Mouse (Mus musculus) ES-Bruce4 (cell line): Measurements from ENCODE around the gene Fkbp1b. TPM values are rescaled to one million over a fixed set of nuclear protein-coding genes. Genes with fewer than 3 reads are reported as not detected.
A peak's percentile ranks its signal among the peaks of the same experiment; 100 is the strongest.

Experiments
- H3K27ac ChIP-seq: 2 replicates; pipeline ENCODE4 v1.5.1; 2012; ENCODE audit warnings: low read length, inconsistent platforms; ENCODE audit not compliant: insufficient read depth
- H3K27me3 ChIP-seq: 2 replicates; pipeline ENCODE4 v1.6.1; 2012; ENCODE audit warnings: mild to moderate bottlenecking, low read length, inconsistent platforms; ENCODE audit not compliant: control insufficient read depth, poor library complexity, insufficient read depth, severe bottlenecking
- H3K36me3 ChIP-seq: 2 replicates; pipeline ENCODE4 v1.6.1; 2012; ENCODE audit warnings: inconsistent platforms, mild to moderate bottlenecking, low read length, moderate library complexity; ENCODE audit not compliant: control insufficient read depth, poor library complexity, insufficient read depth, severe bottlenecking
- H3K4me1 ChIP-seq: one replicate; pipeline ENCODE4 v1.8.1; 2011; ENCODE audit warnings: low read length; ENCODE audit not compliant: control insufficient read depth, insufficient read depth
- H3K4me3 ChIP-seq: 2 replicates; pipeline ENCODE4 v1.5.1; 2011; ENCODE audit warnings: low read depth, mild to moderate bottlenecking, low read length
- H3K9ac ChIP-seq: 2 replicates; pipeline ENCODE4 v1.6.1; 2012; ENCODE audit warnings: low read depth, mild to moderate bottlenecking, inconsistent platforms; ENCODE audit not compliant: poor library complexity, severe bottlenecking
- H3K9me3 ChIP-seq: replicated peaks from 2 replicates; pipeline ENCODE4 v1.6.1; 2012; ENCODE audit warnings: mild to moderate bottlenecking, low read length, inconsistent platforms; ENCODE audit not compliant: control insufficient read depth, poor library complexity, insufficient read depth, severe bottlenecking
- CTCF ChIP-seq: IDR thresholded peaks from one replicate; pipeline ENCODE4 v1.8.1; 2011; ENCODE audit warnings: low read depth, low read length
- EP300 ChIP-seq: IDR thresholded peaks from 2 replicates; pipeline ENCODE4 v1.6.1; 2011; ENCODE audit warnings: low read depth, low read length; ENCODE audit not compliant: insufficient read depth
- POLR2A ChIP-seq: IDR thresholded peaks from one replicate; pipeline ENCODE4 v1.8.1; 2011; ENCODE audit warnings: low read length; ENCODE audit not compliant: insufficient read depth
- polyA plus RNA-seq: library from polyadenylated mRNA; stranded (reverse); fragments of >200 nt; gene quantifications from 2 replicates; pipeline ENCODE4 v1.2.4, GENCODE M21; 2011; ENCODE audit warnings: low read depth; ENCODE audit not compliant: missing spikeins, insufficient read depth, insufficient read length

Gene Fkbp1b
- polyA plus RNA-seq, 1 experiment, result 17.3 TPM

DNA sequence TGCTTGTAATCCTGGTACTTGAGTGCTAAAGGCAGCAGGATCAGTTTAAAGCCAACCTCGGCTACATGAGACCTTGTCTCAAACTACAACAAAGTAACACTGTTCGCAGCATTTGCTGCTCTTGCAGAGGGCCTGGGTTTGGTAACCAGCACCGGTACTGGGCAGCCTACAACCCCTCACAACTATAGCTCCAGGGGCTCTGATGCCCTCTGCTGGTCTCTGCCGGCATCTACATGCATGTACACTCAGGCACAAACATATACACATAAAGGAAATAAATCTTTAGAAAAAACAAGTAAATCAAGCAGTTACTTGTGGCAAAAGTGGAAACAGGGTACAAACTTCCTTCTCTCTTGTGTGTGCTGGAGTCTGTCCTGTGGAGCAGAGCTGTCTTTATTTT, 21.3 kb upstream of the Fkbp1b start:
- Histone ChIP-seq H3K9ac (no peak overlapping the region), H3K4me1 (no peaks in the 10 kb centered on the region), H3K27ac (no peak overlapping the region), H3K4me3 (no peak overlapping the region), H3K36me3 (no peaks in the 10 kb centered on the region), H3K9me3 (no peaks in the 10 kb centered on the region), H3K27me3 (no peaks in the 10 kb centered on the region)
- no peak for TF ChIP-seq EP300
- TF ChIP-seq CTCF, result peak; percentile 63
- TF ChIP-seq POLR2A, result no peak

DNA sequence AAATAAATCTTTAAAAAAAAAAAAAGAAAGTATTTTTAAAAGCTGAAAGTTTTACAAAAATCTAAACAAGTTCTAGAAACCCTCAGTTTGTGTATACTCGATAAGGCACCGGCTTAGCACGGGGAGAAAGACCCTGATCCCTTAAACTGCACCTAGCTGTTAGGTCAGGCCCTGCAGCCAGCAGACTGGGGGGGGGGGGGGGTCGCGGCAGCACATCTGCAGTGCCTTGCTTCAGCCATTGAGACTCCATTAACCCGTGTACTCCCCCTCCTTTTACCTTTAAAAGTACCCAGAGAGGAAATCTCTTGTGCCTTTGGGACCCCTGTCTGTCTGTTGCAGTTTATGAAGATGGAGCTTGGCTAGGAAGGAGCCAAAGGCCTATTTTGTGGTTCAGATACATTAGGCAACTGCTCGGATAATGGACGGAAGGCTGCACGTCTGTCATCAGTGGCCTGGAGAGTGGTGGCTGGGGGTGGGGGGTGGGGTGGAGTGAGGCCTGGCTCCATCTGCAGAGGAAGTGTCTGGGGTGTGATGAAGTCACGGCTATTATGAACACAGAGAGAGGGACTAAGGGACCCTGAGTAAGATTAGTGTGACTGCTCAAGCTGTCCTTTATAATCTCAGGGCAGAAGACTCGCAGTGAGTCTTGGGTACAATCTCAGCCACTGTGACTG, 18.0 kb upstream of the Fkbp1b start:
- no peaks in the 10 kb centered on the region for H3K4me1 ChIP-seq
- no peaks in the 10 kb centered on the region for H3K9me3 ChIP-seq
- TF ChIP-seq EP300 (no peak), CTCF (no peak), POLR2A (no peak)
- H3K27ac ChIP-seq, result no peak overlapping the region
- H3K27me3 ChIP-seq, result no peaks in the 10 kb centered on the region
- no peak overlapping the region for H3K9ac ChIP-seq
- no peak overlapping the region for H3K4me3 ChIP-seq
- peaks cover 6% of the 10 kb centered on the region for H3K36me3 ChIP-seq

DNA sequence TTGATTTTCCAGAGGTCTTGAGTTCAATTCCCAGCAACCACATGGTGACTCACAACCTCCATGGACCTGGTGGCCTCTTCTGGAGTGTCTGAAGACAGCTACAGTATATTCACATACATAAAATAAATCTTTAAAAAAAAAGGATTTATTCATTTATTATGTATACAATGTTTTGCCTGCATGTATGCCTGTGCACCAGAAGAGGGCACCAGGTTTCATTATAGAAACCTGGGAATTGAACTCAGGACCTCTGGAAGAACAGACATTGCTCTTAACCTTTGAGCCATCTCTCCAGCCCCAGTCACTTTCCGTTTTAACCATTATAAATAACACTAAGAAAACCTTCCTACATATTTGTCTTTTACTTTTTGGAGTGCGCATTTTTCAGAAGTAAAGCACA, 15.4 kb upstream of the Fkbp1b start:
- Histone ChIP-seq H3K4me1 (no peaks in the 10 kb centered on the region), H3K9ac (no peak overlapping the region), H3K36me3 (peaks cover 7% of the 10 kb centered on the region), H3K27me3 (no peaks in the 10 kb centered on the region), H3K4me3 (no peak overlapping the region), H3K27ac (no peak overlapping the region), H3K9me3 (no peaks in the 10 kb centered on the region)
- TF ChIP-seq POLR2A (no peak), EP300 (no peak), CTCF (no peak)

DNA sequence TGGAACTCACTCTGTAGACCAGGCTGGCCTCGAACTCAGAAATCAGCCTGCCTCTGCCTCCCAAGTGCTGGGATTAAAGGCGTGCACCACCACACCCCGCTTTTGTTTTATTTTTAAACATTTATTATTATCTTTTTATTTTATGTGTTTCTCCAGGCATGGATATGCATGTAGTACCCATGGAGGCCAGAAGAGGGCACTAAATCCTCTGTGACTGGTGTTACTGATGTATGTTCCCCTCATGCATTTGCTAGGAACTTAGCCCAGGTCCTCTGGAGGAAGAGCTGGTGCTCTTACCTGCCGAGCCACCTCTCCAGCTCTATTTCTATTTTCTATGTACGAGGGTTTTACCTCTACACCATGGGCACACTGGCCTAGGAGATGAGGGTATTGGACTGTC, 14.8 kb upstream of the Fkbp1b start:
- no peak overlapping the region for H3K9ac ChIP-seq
- no peak overlapping the region for H3K27ac ChIP-seq
- H3K27me3 ChIP-seq, result no peaks in the 10 kb centered on the region
- no peak overlapping the region for H3K4me3 ChIP-seq
- TF ChIP-seq POLR2A (no peak), CTCF (peak; percentile 10)
- no peaks in the 10 kb centered on the region for H3K4me1 ChIP-seq
- H3K9me3 ChIP-seq, result no peaks in the 10 kb centered on the region
- peaks cover 12% of the 10 kb centered on the region for H3K36me3 ChIP-seq

DNA sequence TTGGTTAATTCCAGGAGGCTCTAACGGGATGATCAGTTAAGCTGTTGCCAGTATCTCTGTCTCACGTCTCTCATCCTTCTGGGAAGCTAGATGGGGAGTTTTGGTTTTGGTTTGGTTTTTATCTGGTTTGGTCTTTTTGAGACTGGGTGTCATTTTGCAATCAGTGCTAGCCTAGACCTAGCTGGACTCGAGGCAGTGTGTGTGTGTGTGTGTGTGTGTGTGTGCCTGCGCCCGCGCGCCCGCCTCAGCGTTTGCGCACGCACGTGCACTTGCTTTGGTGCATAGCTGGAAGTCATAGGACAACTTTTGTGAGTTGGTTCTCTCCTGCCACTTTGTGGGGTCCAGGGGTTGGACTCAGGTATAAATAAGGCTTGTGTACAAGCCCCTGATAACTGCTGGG, 2.4 kb upstream of the Fkbp1b start:
- peak overlapping the region; percentile 67 for H3K9ac ChIP-seq
- no peaks in the 10 kb centered on the region for H3K9me3 ChIP-seq
- peaks cover 3% of the 10 kb centered on the region for H3K36me3 ChIP-seq
- no peaks in the 10 kb centered on the region for H3K27me3 ChIP-seq
- TF ChIP-seq POLR2A (no peak), CTCF (no peak), EP300 (no peak)
- H3K27ac ChIP-seq, result no peak overlapping the region
- H3K4me1 ChIP-seq, result peaks cover under 1% of the 10 kb centered on the region
- H3K4me3 ChIP-seq, result peak overlapping the region; percentile 98

DNA sequence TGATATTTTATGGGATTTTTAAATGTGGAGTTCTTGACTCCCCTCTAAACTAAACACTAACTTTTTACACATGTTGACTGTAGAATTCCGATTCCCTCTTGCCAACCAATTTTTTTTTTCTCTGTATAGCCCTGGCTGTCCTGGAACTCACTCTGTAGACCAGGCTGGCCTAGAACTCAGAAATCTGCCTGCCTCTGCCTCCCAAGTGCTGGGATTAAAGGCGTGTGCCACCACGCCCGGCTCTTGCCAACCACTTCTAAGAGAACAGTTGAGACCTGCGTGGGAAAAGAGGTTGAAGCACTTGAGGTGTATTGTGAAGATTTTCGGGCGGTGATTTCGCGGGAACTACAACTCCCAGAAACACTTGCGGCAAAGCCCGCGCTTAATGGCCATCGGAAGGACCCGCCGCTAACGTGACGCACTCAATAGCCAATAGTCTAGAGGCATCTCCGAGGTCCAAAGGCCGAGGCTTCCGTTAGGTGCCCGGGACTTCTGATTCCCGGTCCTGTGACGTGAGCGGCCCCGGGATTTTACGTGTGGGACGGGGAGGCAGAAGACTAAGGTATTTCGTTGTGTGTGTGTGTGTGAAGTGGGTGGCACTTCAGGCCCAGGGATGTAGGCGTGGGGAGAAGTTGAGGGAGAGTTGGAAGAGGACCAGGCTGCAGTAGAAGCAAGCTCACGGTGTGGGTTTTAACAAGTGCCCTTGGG, 1.7 kb upstream of the Fkbp1b start, which contains the start of gene Wdcp:
Gene Wdcp (plus strand): TSS at position 414 of the 708 bp plus-strand sequence.
- Histone ChIP-seq H3K4me1 (no peaks in the 10 kb centered on the region), H3K9me3 (no peaks in the 10 kb centered on the region), H3K27me3 (no peaks in the 10 kb centered on the region), H3K9ac (peak within 1 kb of the TSS; percentile 67), H3K36me3 (no peaks in the 10 kb centered on the region), H3K27ac (no peak within 1 kb of the TSS), H3K4me3 (peak within 1 kb of the TSS; percentile 98)
- TF ChIP-seq CTCF, result no peak
- TF ChIP-seq POLR2A, result peak; percentile 62
